Mouse (Mus musculus): Measurements from ENCODE around the gene Btnl6. TPM values are rescaled to one million over a fixed set of nuclear protein-coding genes. Genes with fewer than 3 reads are reported as not detected.
A peak's percentile ranks its signal among the peaks of the same experiment; 100 is the strongest.

The Btnl6 gene
- polyA plus RNA-seq (2016; fragmentation: Nextera tagmentation; extraction: Ambion mirVana): not detected in 2 replicates

DNA sequence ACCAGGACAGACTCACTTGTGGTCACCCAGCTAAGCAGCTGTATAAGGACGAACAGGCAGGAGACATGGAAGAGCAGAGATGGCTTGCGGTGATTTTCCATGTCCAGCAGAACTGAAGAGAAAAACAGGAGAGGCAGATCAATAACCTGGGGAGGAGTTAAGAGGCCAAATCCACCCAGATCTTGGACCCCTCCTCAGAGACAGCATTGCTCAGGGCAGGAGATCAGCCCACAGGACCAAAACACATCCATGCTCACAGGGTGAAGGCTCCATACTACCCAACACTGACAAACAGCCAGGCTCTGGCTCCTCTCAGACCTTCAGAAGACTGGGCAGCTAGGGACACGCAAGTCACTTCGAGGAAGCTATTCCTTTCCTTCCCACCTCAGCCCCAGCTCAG lies at the start of gene Btnl6:
Gene Btnl6 (minus strand): TSS at position 101 of the 400 bp plus-strand sequence.
- H3K4me2 ChIP-seq: no peak within 1 kb of the TSS
- H3K27ac ChIP-seq: no peak within 1 kb of the TSS
- WGBS: 91% methylated on average over 4 of the region's 4 CpGs
- ATAC-seq (ENCODE audit: low FRiP score): no peak
- H3K4me1 ChIP-seq: no peaks in the 10 kb centered on the region
- no peak within 1 kb of the TSS for H3K9ac ChIP-seq
- no peaks in the 10 kb centered on the region for H3K36me3 ChIP-seq (replicated peaks)
- H3K27me3 ChIP-seq: no peaks in the 10 kb centered on the region
- no peak within 1 kb of the TSS for H3K4me3 ChIP-seq (replicated peaks)
- no peaks in the 10 kb centered on the region for H3K9me3 ChIP-seq

DNA sequence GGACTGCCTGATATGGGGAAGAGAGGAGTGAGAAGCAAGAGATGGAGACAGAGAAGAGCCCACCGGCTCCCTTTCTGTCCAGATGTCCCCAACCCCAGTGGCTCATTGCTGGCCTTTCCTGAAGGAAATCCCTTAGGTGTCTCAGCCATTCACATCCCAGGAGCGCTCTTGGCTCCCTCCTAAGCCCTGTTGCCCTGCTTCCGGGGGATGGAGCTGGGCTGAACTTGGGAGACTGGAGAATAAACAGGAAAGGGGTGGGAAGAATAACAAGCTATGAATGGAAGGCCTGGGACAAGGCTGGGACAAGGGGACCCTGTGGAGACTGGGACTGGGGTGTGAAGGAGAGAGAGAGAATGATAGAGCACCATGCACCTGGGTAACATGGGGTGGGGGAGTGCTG lies 47.6 kb upstream of the Btnl6 start:
- H3K4me2 ChIP-seq: no peak overlapping the region
- no peaks in the 10 kb centered on the region for H3K36me3 ChIP-seq (replicated peaks)
- H3K9ac ChIP-seq: no peak overlapping the region
- peaks cover 10% of the 10 kb centered on the region for H3K27me3 ChIP-seq
- ATAC-seq (ENCODE audit: low FRiP score): no peak
- H3K4me3 ChIP-seq (replicated peaks): no peak overlapping the region
- H3K9me3 ChIP-seq: no peaks in the 10 kb centered on the region
- 54% methylated on average over 3 of the region's 3 CpGs for WGBS
- H3K27ac ChIP-seq: 0 out of 2 replicates have a peak overlapping the region, but pooled peaks have one; percentile 36
- H3K4me1 ChIP-seq: no peaks in the 10 kb centered on the region

DNA sequence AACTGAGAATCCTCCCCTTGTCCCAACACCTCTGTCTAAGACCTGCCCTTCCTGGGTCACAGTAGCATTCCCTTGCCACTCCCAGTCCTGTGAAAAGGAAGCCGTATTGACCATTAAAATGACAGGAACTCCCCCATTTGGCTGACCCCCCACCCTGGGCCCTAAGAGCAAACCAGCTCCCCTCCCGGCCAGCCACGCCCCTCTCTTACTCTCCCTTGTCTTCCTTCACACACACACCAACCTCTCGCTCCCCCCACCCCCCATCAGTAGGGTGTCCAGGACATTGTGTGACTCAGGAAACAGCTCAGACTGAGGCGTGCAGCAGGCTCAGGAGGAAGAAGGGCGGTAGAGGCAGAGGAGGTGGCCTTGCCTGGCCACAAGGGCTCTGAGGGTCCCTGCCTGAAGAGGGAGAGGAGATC lies 46.9 kb upstream of the Btnl6 start, which contains the start of gene Notch4:
Gene Notch4 (plus strand): TSS at position 266 of the 419 bp plus-strand sequence.
- peaks cover 10% of the 10 kb centered on the region for H3K27me3 ChIP-seq
- no peaks in the 10 kb centered on the region for H3K9me3 ChIP-seq
- H3K4me2 ChIP-seq: 0 out of 2 replicates have a peak within 1 kb of the TSS, but pooled peaks have one; percentile 1
- H3K36me3 ChIP-seq (replicated peaks): no peaks in the 10 kb centered on the region
- H3K9ac ChIP-seq: no peak within 1 kb of the TSS
- H3K4me1 ChIP-seq: no peaks in the 10 kb centered on the region
- ATAC-seq (ENCODE audit: low FRiP score): no peak
- 0 out of 2 replicates have a peak within 1 kb of the TSS, but pooled peaks have one; percentile 36 for H3K27ac ChIP-seq
- no peak within 1 kb of the TSS for H3K4me3 ChIP-seq (replicated peaks)
- WGBS: 22% methylated on average over 5 of the region's 6 CpGs

DNA sequence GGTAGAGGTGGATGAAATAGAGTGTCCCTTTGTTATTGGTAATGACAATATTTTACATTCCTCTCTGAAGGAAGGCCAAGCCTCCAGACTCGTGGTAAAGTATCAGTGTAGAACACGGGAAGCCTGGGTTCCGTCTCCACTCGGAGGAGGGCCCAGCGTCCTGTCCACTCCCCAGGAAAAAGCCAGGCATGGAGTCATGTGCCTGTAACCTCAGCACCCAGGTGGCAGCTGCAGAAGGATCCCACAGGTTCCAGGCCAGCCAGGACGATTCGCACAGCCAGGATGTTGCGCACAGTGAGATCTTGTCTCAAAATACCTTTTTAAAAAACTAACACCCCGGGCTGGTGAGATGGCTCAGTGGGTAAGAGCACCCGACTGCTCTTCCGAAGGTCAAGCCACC lies 46.2 kb upstream of the Btnl6 start:
- ATAC-seq (ENCODE audit: low FRiP score): no peak

DNA sequence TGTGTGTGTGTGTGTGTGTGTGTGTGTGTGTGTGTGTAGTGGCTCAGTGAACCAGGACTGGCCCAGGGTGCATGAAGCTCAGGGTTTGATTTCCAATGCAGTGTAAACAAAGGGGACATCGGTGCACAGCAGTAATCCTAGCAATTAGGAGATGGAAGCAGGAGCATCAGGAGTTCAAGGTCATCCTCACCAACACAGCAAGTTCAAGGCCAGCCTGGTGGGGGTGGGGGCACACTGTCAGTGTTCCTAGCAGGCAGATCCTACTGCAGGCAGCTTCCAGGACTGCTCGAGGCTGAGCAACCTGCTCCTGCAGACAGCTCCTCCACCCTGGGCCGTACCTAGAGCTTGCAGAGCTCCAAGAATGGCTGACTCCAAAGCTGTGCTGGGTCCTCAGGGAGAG lies 45.4 kb upstream of the Btnl6 start:
- Histone ChIP-seq H3K9ac (no peak overlapping the region), H3K4me3 (replicated peaks) (no peak overlapping the region), H3K4me1 (no peaks in the 10 kb centered on the region), H3K36me3 (replicated peaks) (no peaks in the 10 kb centered on the region), H3K4me2 (no peak overlapping the region), H3K9me3 (no peaks in the 10 kb centered on the region), H3K27ac (no peak overlapping the region), H3K27me3 (peaks cover 4% of the 10 kb centered on the region; the same call in 1 of the 2 replicates)
- WGBS: 75% methylated on average over 3 of the region's 3 CpGs
- ATAC-seq (ENCODE audit: low FRiP score): no peak

More for the DNA sequence above, 46.2 kb upstream of the Btnl6 start:
- Histone ChIP-seq H3K9ac (no peak overlapping the region), H3K4me3 (replicated peaks) (no peak overlapping the region), H3K27ac (no peak overlapping the region), H3K36me3 (replicated peaks) (no peaks in the 10 kb centered on the region), H3K4me2 (no peak overlapping the region), H3K27me3 (peaks cover 8% of the 10 kb centered on the region), H3K9me3 (no peaks in the 10 kb centered on the region), H3K4me1 (no peaks in the 10 kb centered on the region)
- 84% methylated on average over 11 of the region's 11 CpGs for WGBS

DNA sequence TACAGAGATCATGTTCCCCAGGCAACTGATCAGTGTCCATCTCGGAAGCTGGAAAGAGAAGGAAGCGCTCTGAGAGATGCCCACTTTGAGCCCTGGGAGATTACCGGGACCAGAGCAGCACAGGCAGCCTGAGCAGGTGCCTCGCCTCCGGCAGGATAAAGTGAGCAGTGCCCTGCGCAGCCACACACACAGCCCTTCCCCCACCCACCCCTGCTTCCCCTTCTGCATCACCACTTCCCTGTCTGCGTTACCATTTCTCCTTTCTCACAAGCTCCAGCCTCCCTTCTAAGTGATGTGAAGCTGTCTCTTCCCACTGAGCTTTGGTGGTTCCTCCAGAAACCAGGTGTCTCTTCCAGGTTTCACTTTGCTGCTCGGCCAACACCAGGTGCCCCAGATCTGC lies 44.0 kb upstream of the Btnl6 start:
- WGBS: 45% methylated on average over 8 of the region's 8 CpGs
- Histone ChIP-seq H3K4me2 (no peak overlapping the region), H3K27ac (no peak overlapping the region), H3K4me1 (no peaks in the 10 kb centered on the region), H3K9me3 (no peaks in the 10 kb centered on the region), H3K4me3 (replicated peaks) (no peak overlapping the region), H3K9ac (no peak overlapping the region), H3K36me3 (replicated peaks) (no peaks in the 10 kb centered on the region), H3K27me3 (no peaks in the 10 kb centered on the region)
- ATAC-seq (ENCODE audit: low FRiP score): no peak

DNA sequence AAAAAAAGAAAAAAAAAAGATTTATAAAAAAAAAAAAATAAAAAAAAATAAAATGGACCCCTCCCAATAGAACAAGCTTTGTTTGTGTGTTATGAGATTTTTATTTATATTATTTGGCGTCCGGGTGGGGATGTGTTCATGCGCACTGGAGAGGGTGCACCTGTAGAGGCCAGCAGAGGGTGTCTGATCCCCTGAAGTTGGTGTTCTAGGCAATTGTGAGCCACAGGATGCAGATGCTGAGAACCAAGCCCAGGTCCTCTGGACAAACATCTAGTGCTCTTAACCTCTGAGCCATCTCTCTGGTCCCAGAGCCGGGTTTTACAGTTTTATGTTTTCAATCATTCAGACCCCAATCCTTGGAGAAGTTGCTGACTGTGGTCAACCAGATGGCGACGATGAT lies 43.3 kb upstream of the Btnl6 start:
- whole genome bisulfite sequencing: 93% methylated on average over 6 of the region's 6 CpGs
- H3K27me3 ChIP-seq: no peaks in the 10 kb centered on the region
- H3K4me3 ChIP-seq (replicated peaks): no peak overlapping the region
- no peak overlapping the region for H3K27ac ChIP-seq
- no peaks in the 10 kb centered on the region for H3K9me3 ChIP-seq
- H3K36me3 ChIP-seq (replicated peaks): no peaks in the 10 kb centered on the region
- H3K4me2 ChIP-seq: no peak overlapping the region
- H3K4me1 ChIP-seq: no peaks in the 10 kb centered on the region
- no peak for ATAC-seq (ENCODE audit: low FRiP score)
- H3K9ac ChIP-seq: no peak overlapping the region

DNA sequence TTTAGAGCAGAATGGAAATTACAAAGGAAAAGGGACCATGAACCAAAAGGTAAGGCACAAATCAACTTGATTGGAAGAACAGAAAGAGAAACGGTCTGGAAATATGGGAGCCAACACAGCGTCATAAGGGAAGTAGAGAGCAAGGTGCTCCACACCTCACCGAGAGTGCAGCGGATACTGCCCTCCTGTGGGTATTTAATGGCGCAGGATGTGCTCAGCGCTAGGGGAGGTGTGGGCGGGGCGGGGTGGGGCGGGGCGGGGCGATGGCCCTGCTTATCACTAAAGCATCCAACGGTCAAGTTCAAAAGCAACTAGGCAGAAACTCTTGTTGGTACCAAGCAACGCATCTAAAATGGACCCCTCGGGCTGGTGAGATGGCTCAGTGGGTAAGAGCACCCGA lies 42.7 kb upstream of the Btnl6 start:
- H3K4me3 ChIP-seq (replicated peaks): no peak overlapping the region
- no peak for ATAC-seq (ENCODE audit: low FRiP score)

DNA sequence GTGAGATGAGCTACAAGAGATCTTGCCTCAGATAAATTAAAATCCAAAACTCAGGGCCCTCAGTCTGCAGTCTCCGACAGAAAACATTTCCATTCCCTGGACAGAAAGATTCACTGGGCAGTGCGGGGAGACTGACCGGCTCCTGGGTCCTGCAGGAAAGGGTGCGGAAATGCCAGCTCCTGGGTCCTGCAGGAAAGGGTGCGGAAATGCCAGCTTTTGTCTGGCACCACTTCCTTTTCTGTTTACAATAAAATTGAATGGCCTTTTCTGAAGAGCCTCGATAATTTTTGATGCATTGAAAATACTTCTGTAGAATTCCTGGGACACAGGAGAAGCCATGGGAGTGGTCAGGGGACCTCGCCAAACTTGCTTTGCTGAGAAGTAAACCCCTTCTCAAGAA lies 42.0 kb upstream of the Btnl6 start:
- no peak for ATAC-seq (ENCODE audit: low FRiP score)
- no peak overlapping the region for H3K27ac ChIP-seq
- H3K36me3 ChIP-seq (replicated peaks): no peaks in the 10 kb centered on the region
- WGBS: 89% methylated on average over 7 of the region's 7 CpGs
- H3K27me3 ChIP-seq: 0 out of 2 replicates have a peak, but pooled peaks cover 4% of the 10 kb centered on the region
- H3K9me3 ChIP-seq: no peaks in the 10 kb centered on the region
- H3K4me2 ChIP-seq: no peak overlapping the region
- no peaks in the 10 kb centered on the region for H3K4me1 ChIP-seq
- H3K4me3 ChIP-seq (replicated peaks): no peak overlapping the region
- no peak overlapping the region for H3K9ac ChIP-seq

More for the DNA sequence above, 42.7 kb upstream of the Btnl6 start:
- Histone ChIP-seq H3K4me2 (no peak overlapping the region), H3K27me3 (no peaks in the 10 kb centered on the region), H3K4me1 (no peaks in the 10 kb centered on the region), H3K9ac (no peak overlapping the region), H3K9me3 (no peaks in the 10 kb centered on the region), H3K36me3 (replicated peaks) (no peaks in the 10 kb centered on the region), H3K27ac (no peak overlapping the region)
- 27% methylated on average over 15 of the region's 15 CpGs for WGBS

DNA sequence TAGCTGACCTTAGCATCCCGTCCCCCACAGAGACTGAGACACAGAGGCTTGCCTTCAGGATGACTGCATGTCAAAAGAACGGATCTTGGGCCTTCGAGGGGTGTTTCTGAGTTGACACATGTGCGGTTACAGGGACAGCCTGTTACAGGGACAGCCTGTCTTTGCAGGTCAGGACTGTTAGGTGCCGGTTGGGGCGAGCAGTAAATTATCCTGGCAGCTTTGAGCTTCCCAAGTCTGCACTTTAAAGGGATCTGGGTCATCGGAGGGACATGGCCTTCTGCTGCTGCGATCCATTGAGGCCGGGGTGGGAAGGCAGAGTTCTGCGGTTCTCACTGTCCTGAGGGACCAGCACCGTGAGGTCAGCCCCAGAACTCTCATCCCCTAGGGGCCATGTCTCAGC lies 40.3 kb upstream of the Btnl6 start:
- ATAC-seq (ENCODE audit: low FRiP score): no peak
- H3K36me3 ChIP-seq (replicated peaks): no peaks in the 10 kb centered on the region
- H3K27me3 ChIP-seq: 0 out of 2 replicates have a peak, but pooled peaks cover 4% of the 10 kb centered on the region
- WGBS: 77% methylated on average over 11 of the region's 11 CpGs
- H3K4me3 ChIP-seq (replicated peaks): no peak overlapping the region
- H3K4me2 ChIP-seq: no peak overlapping the region
- no peak overlapping the region for H3K27ac ChIP-seq
- H3K9me3 ChIP-seq: no peaks in the 10 kb centered on the region
- no peaks in the 10 kb centered on the region for H3K4me1 ChIP-seq
- no peak overlapping the region for H3K9ac ChIP-seq

DNA sequence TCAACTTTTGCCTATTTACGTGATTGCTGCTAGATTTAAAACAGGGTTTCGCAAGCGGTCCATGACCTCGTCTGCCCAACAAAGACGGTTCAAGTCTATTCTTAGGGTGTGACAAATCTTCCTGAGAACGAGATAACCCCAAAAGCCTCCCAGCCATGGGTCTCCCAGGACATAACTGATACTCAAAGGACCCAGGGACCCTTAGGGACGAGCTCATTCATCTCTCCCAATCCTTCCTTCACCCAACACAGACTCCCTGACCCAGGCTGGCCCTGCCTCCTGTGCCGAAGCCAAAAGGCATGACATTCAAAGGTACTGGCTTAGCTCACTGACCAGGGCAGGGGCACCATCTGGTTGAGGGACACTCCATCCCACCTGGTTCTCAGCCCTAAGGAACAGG lies 39.3 kb upstream of the Btnl6 start:
- no peak overlapping the region for H3K9ac ChIP-seq
- no peak for ATAC-seq (ENCODE audit: low FRiP score)
- H3K4me1 ChIP-seq: no peaks in the 10 kb centered on the region
- 0 out of 2 replicates have a peak, but pooled peaks cover 4% of the 10 kb centered on the region for H3K27me3 ChIP-seq
- H3K4me2 ChIP-seq: no peak overlapping the region
- no peak overlapping the region for H3K27ac ChIP-seq
- 86% methylated on average over 8 of the region's 8 CpGs for WGBS
- H3K4me3 ChIP-seq (replicated peaks): no peak overlapping the region
- H3K9me3 ChIP-seq: no peaks in the 10 kb centered on the region
- H3K36me3 ChIP-seq (replicated peaks): no peaks in the 10 kb centered on the region

DNA sequence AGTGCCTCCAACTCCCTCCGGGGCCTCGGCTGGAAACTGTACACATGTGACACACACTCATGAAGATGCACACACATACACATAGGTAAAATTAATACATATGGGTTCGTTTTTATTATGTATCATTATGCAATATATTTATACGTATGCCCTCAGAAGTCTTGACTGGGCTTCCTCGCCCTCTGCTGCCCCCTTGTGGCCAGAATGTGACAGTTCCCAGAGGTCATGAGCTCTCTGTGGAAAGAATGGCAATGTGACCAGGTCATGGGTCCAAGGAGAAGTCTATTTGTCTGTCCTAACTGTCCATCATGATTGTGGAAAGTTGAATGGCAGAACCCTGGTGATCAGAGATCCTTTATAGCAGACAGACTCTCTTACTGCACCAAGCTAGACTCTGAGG lies 38.3 kb upstream of the Btnl6 start:
- WGBS: 27% methylated on average over 5 of the region's 5 CpGs
- Histone ChIP-seq H3K27ac (no peak overlapping the region), H3K36me3 (replicated peaks) (no peaks in the 10 kb centered on the region), H3K4me2 (no peak overlapping the region), H3K4me1 (no peaks in the 10 kb centered on the region), H3K9ac (no peak overlapping the region), H3K4me3 (replicated peaks) (no peak overlapping the region), H3K27me3 (0 out of 2 replicates have a peak, but pooled peaks cover 4% of the 10 kb centered on the region), H3K9me3 (no peaks in the 10 kb centered on the region)
- no peak for ATAC-seq (ENCODE audit: low FRiP score)

DNA sequence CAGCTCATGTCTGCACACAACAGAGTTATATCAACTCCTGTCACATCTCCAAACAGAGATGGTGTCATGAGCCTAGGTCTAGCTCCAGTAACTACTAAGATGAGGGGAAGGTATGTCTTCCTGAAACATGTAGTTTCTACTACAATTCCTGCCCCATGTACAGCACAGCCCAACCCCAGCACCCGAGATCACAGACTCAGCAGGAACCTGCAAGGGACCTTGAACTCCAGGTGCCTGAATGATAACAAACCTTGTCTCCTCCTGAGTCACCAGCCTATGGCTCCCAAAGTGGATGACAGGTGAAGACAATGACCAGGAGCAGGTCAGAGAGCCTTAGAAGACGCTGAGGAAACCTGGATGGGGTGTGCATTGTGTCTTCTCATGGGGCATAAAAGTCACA lies 32.7 kb upstream of the Btnl6 start:
- H3K4me1 ChIP-seq: no peaks in the 10 kb centered on the region
- 0 out of 2 replicates have a peak, but pooled peaks cover 4% of the 10 kb centered on the region for H3K27me3 ChIP-seq
- WGBS: 83% methylated on average over 2 of the region's 2 CpGs
- H3K9me3 ChIP-seq: no peaks in the 10 kb centered on the region
- no peak overlapping the region for H3K27ac ChIP-seq
- H3K4me3 ChIP-seq (replicated peaks): no peak overlapping the region
- ATAC-seq (ENCODE audit: low FRiP score): no peak
- no peaks in the 10 kb centered on the region for H3K36me3 ChIP-seq (replicated peaks)
- no peak overlapping the region for H3K9ac ChIP-seq
- no peak overlapping the region for H3K4me2 ChIP-seq

Data from forebrain, embryonic 12.5 days (tissue).